Mouse (Mus musculus) neural tube, embryonic 11.5 days (tissue): ENCODE results near the gene Chmp2a. TPM values are rescaled to one million over a fixed set of nuclear protein-coding genes. Genes with fewer than 3 reads are reported as not detected.

Source experiments
- ATAC-seq: fragments of 200-750 bp; cut with Nextera tagmentation; 2 replicates; pipeline ENCODE4 v1.8.0; 2017; ENCODE audit warnings: moderate number of reproducible peaks, mild to moderate bottlenecking, moderate TSS enrichment, moderate library complexity; ENCODE audit not compliant: insufficient read depth, low FRiP score, low TSS enrichment
- DNase-seq: peaks from one replicate; pipeline ENCODE4 v3.0.0-alpha.2; 2015; ENCODE audit warnings: low spot score
- H3K27ac ChIP-seq: fragments of 300-500 bp; sonication (generic); 2 replicates; pipeline ENCODE4 v1.5.1; 2014; ENCODE audit warnings: low read depth, mild to moderate bottlenecking, low read length
- H3K27me3 ChIP-seq: fragments of 300-500 bp; sonication (generic); 2 replicates; pipeline ENCODE4 v1.6.1; 2014; ENCODE audit warnings: mild to moderate bottlenecking, low read length, mixed read lengths; ENCODE audit not compliant: control insufficient read depth, insufficient read depth
- H3K36me3 ChIP-seq: fragments of 300-500 bp; sonication (generic); 2 replicates; pipeline ENCODE4 v1.6.1; 2014; ENCODE audit warnings: mild to moderate bottlenecking, low read length, moderate library complexity, mixed read lengths; ENCODE audit not compliant: control insufficient read depth, insufficient read depth
- H3K4me1 ChIP-seq: fragments of 300-500 bp; sonication (generic); 2 replicates; pipeline ENCODE4 v1.6.1; 2014; ENCODE audit warnings: low read length, mixed read lengths; ENCODE audit not compliant: control insufficient read depth, insufficient read depth
- H3K4me2 ChIP-seq: fragments of 300-500 bp; sonication (generic); 2 replicates; pipeline ENCODE4 v1.6.1; 2014; ENCODE audit warnings: low read depth, mild to moderate bottlenecking, moderate library complexity
- H3K4me3 ChIP-seq: fragments of 300-500 bp; sonication (generic); 2 replicates; pipeline ENCODE4 v1.5.1; 2014; ENCODE audit warnings: low read depth, low read length
- H3K9ac ChIP-seq: fragments of 300-500 bp; sonication (generic); 2 replicates; pipeline ENCODE4 v1.6.1; 2014; ENCODE audit warnings: mild to moderate bottlenecking, low read length
- H3K9me3 ChIP-seq: fragments of 300-500 bp; sonication (generic); 2 replicates; pipeline ENCODE4 v1.6.1; 2016; ENCODE audit warnings: low read length; ENCODE audit not compliant: control insufficient read depth
- WGBS: fragments of 180-500 bp; shearing (Covaris S2); extraction: QIAGEN DNeasy Blood & Tissue Kit; methylation state at CpG from one replicate; pipeline ENCODE4 v1.1.7; 2014; 5-methylcytosine and 5-hydroxymethylcytosine counted together
- polyA plus RNA-seq: library from polyadenylated mRNA; unstranded; fragments of >200 nt; fragmentation: Nextera tagmentation; extraction: Ambion mirVana; gene quantifications from 2 replicates; pipeline ENCODE4 v1.2.1, GENCODE M21; 2014

Chmp2a gene
- polyA plus RNA-seq, 1 experiment from 2014 or later, result 120 TPM

DNA sequence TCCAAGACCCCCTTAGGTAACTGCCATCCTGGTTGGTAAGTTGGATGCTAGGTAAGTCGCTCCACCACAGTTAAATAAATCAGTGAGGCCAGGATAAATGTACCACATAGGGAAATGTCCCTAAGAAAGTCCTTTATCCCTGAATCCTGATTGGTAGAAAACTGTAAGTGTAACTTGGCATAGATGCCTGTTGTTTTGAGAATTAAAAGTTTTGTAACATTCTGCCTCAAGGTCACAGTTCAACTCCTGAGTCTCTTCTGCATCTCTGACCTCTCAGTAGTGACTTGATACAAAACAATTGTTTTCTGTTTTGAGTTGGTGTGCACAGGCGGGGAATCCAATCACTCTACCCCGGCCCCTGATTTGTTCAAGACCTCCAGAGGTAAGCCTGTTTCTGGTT is 35.8 kb downstream of the Chmp2a start, which contains the start of gene Trim28:
TSS of gene Trim28 (plus strand) at position 264 of the 400 bp plus-strand sequence.
- ATAC-seq, result no peak
- H3K27me3 ChIP-seq, result no peaks in the 10 kb centered on the region

GRCm38 (mm10) chr7:12998053-12998452 is 36.6 kb downstream of the Chmp2a start, which contains the start of gene Slc27a5:
Gene Slc27a5, minus strand, starts transcription at chr7:12998192.
- Histone ChIP-seq H3K4me1 (no peaks in the 10 kb centered on the region), H3K27me3 (no peaks in the 10 kb centered on the region), H3K9ac (no peak within 1 kb of the TSS), H3K27ac (no peak within 1 kb of the TSS), H3K4me3 (no peak within 1 kb of the TSS), H3K9me3 (no peaks in the 10 kb centered on the region), H3K36me3 (no peaks in the 10 kb centered on the region), H3K4me2 (no peak within 1 kb of the TSS)
- DNase-seq (no peak), ATAC-seq (no peak)
- 84% methylated on average over 5 of the region's 5 CpGs for WGBS

More for the DNA sequence above, 35.8 kb downstream of the Chmp2a start, which contains the start of gene Trim28:
- Histone ChIP-seq H3K36me3 (no peaks in the 10 kb centered on the region), H3K27ac (no peak within 1 kb of the TSS), H3K9ac (no peak within 1 kb of the TSS), H3K4me2 (no peak within 1 kb of the TSS), H3K4me1 (no peaks in the 10 kb centered on the region), H3K4me3 (no peak within 1 kb of the TSS), H3K9me3 (no peaks in the 10 kb centered on the region)
- WGBS, result 85% methylated on average over 3 of the region's 3 CpGs
- no peak for DNase-seq

GRCm38 (mm10) chr7:12997230-12997629 is 37.4 kb downstream of the Chmp2a start:
- ATAC-seq (no peak), DNase-seq (no peak)
- no peak overlapping the region for H3K4me2 ChIP-seq
- no peaks in the 10 kb centered on the region for H3K27me3 ChIP-seq
- no peaks in the 10 kb centered on the region for H3K9me3 ChIP-seq
- no peaks in the 10 kb centered on the region for H3K36me3 ChIP-seq
- 70% methylated on average over 5 of the region's 5 CpGs for WGBS
- H3K4me1 ChIP-seq, result no peaks in the 10 kb centered on the region
- H3K9ac ChIP-seq, result no peak overlapping the region
- H3K27ac ChIP-seq, result no peak overlapping the region
- no peak overlapping the region for H3K4me3 ChIP-seq

DNA sequence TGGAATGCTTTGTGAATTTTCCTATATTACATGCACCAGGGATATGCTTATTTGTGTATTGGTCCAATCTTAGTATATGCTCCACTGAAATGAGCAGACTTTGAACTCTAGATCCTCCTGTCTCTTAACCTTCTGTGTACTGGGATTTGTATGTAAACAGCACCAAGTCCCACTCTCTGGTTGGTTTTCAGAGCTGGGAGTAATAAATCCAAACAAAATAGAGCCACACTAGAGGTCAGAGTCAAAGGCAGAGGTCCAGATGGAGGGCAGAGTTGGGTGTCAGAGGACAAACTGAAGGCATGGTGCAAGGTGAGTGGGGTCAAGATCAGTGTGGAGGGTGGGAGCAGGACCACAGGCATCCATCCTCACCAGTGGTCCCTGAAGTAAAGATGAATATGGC is 38.7 kb downstream of the Chmp2a start:
- Histone ChIP-seq H3K9me3 (no peaks in the 10 kb centered on the region), H3K36me3 (no peaks in the 10 kb centered on the region), H3K27me3 (no peaks in the 10 kb centered on the region), H3K9ac (no peak overlapping the region), H3K4me2 (no peak overlapping the region), H3K27ac (no peak overlapping the region), H3K4me3 (no peak overlapping the region), H3K4me1 (no peaks in the 10 kb centered on the region)
- DNase-seq, result no peak
- no peak for ATAC-seq

- H3K36me3 ChIP-seq, result no peaks in the 10 kb centered on the region
- no peak overlapping the region for H3K4me2 ChIP-seq
- ATAC-seq, result no peak
- WGBS, result 87% methylated on average over 10 of the region's 10 CpGs
- no peak overlapping the region for H3K27ac ChIP-seq
- no peak overlapping the region for H3K4me3 ChIP-seq
- H3K9ac ChIP-seq, result no peak overlapping the region
- H3K27me3 ChIP-seq, result no peaks in the 10 kb centered on the region
- H3K4me1 ChIP-seq, result no peaks in the 10 kb centered on the region
- no peak for DNase-seq
- H3K9me3 ChIP-seq, result no peaks in the 10 kb centered on the region
Observed at GRCm38 (mm10) chr7:12993148-12993547, 41.5 kb downstream of the Chmp2a start.

DNA sequence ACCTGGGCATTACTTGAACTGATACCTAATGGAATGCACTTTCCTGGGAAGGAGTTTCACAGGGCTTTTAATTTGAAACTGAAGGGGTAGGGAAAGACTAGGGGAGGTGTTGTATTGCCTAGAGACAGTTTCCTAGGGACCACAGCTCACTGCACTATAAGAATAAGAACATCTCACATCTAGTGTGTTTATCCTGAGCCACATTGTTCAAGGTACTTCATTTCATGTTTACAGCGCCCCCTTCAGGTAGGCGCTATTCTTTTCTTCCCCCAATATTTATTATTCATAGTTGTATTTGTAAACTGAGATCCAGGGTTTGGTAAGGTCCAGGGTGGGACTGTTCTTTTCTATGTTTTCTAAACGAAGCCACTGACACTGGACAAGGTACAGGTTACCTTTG is 42.4 kb downstream of the Chmp2a start:
- Histone ChIP-seq H3K27me3 (no peaks in the 10 kb centered on the region), H3K36me3 (no peaks in the 10 kb centered on the region), H3K27ac (no peak overlapping the region), H3K4me1 (no peaks in the 10 kb centered on the region), H3K9me3 (no peaks in the 10 kb centered on the region), H3K9ac (no peak overlapping the region), H3K4me2 (no peak overlapping the region), H3K4me3 (no peak overlapping the region)
- no peak for ATAC-seq
- no peak for DNase-seq
- WGBS, result 8% methylated on average over 3 of the region's 3 CpGs

- ATAC-seq, result no peak
- H3K9ac ChIP-seq, result no peak overlapping the region
- DNase-seq, result no peak
- H3K27ac ChIP-seq, result no peak overlapping the region
- 86% methylated on average over 8 of the region's 8 CpGs for WGBS
- no peaks in the 10 kb centered on the region for H3K27me3 ChIP-seq
- no peaks in the 10 kb centered on the region for H3K4me1 ChIP-seq
- H3K36me3 ChIP-seq, result no peaks in the 10 kb centered on the region
- H3K9me3 ChIP-seq, result no peaks in the 10 kb centered on the region
- H3K4me3 ChIP-seq, result no peak overlapping the region
- H3K4me2 ChIP-seq, result no peak overlapping the region
Observed at GRCm38 (mm10) chr7:12987409-12988189, 47.0 kb downstream of the Chmp2a start.

- Histone ChIP-seq H3K9ac (no peak overlapping the region), H3K4me3 (no peak overlapping the region), H3K27ac (no peak overlapping the region), H3K36me3 (no peaks in the 10 kb centered on the region), H3K9me3 (no peaks in the 10 kb centered on the region), H3K4me2 (no peak overlapping the region), H3K4me1 (no peaks in the 10 kb centered on the region), H3K27me3 (no peaks in the 10 kb centered on the region)
- 92% methylated on average over 8 of the region's 8 CpGs for WGBS
- DNase-seq, result no peak
- no peak for ATAC-seq
Observed at GRCm38 (mm10) chr7:12986906-12987305, 47.7 kb downstream of the Chmp2a start.

GRCm38 (mm10) chr7:12985724-12986123 is 48.9 kb downstream of the Chmp2a start:
- Histone ChIP-seq H3K9me3 (no peaks in the 10 kb centered on the region), H3K4me3 (no peak overlapping the region), H3K36me3 (no peaks in the 10 kb centered on the region), H3K4me2 (no peak overlapping the region), H3K4me1 (no peaks in the 10 kb centered on the region), H3K27ac (no peak overlapping the region), H3K9ac (no peak overlapping the region), H3K27me3 (no peaks in the 10 kb centered on the region)
- 96% methylated on average over 1 of the region's 1 CpGs for WGBS
- DNase-seq (no peak), ATAC-seq (no peak)
